Mouse (Mus musculus) E14TG2a.4 (cell line): ENCODE data around the gene Il2ra.
"Not testable (repeated sequence)": the region's sequence is repeated elsewhere in the genome, so short reads cannot be mapped to it uniquely, and the experiment has no call there.

Experiments used
- H3K27me3 ChIP-seq: 2 replicates; pipeline ENCODE4 v1.6.1; 2014; ENCODE audit warnings: low read length, control low read depth; ENCODE audit not compliant: insufficient read depth
- H3K36me3 ChIP-seq: 2 replicates; pipeline ENCODE4 v1.6.1; 2014; ENCODE audit warnings: low read length, control low read depth; ENCODE audit not compliant: insufficient read depth
- H3K4me1 ChIP-seq: replicated peaks from 2 replicates; pipeline ENCODE4 v1.6.1; 2014; ENCODE audit warnings: low read depth, low read length, control low read depth
- H3K4me3 ChIP-seq: replicated peaks from 2 replicates; pipeline ENCODE4 v1.5.1; 2014; ENCODE audit warnings: mild to moderate bottlenecking, low read length
- H3K9me3 ChIP-seq: 2 replicates; pipeline ENCODE4 v1.6.1; 2014; ENCODE audit warnings: low read length, control low read depth
- CTCF ChIP-seq: conservative IDR thresholded peaks from 2 replicates; pipeline ENCODE4 v1.5.1; 2014; ENCODE audit warnings: low read length
- NANOG ChIP-seq: IDR thresholded peaks from 2 replicates; pipeline ENCODE4 v1.6.1; 2014; ENCODE audit warnings: borderline replicate concordance, low read length, mixed read lengths
- POU5F1 ChIP-seq: IDR thresholded peaks from 2 replicates; pipeline ENCODE4 v1.6.1; 2014; ENCODE audit warnings: low read length, borderline replicate concordance

The Il2ra gene

GRCm38 (mm10) chr2:11705201-11706025 is 62.8 kb downstream of the Il2ra start, which contains the start of gene Il15ra:
Gene Il15ra, plus strand, starts transcription at chr2:11705290.
- H3K4me3 ChIP-seq: peak within 1 kb of the TSS; percentile 76
- TF ChIP-seq CTCF: no peak
- no peak for TF ChIP-seq POU5F1
- TF ChIP-seq NANOG: no peak
- H3K4me1 ChIP-seq: peaks cover 22% of the 10 kb centered on the region
- H3K36me3 ChIP-seq: no peaks in the 10 kb centered on the region
- no peaks in the 10 kb centered on the region for H3K9me3 ChIP-seq
- peaks cover 56% of the 10 kb centered on the region for H3K27me3 ChIP-seq

GRCm38 (mm10) chr2:11706030-11706745 is 63.6 kb downstream of the Il2ra start:
- no peak for TF ChIP-seq NANOG
- TF ChIP-seq CTCF: no peak
- no peak for TF ChIP-seq POU5F1
- Histone ChIP-seq H3K4me3 (peak overlapping the region; percentile 76), H3K9me3 (no peaks in the 10 kb centered on the region), H3K4me1 (peaks cover 22% of the 10 kb centered on the region), H3K36me3 (no peaks in the 10 kb centered on the region), H3K27me3 (peaks cover 56% of the 10 kb centered on the region)

GRCm38 (mm10) chr2:11706746-11707065 is 64.1 kb downstream of the Il2ra start:
- Histone ChIP-seq H3K27me3 (peaks cover 56% of the 10 kb centered on the region), H3K9me3 (no peaks in the 10 kb centered on the region), H3K4me1 (peaks cover 22% of the 10 kb centered on the region), H3K4me3 (no peak overlapping the region), H3K36me3 (no peaks in the 10 kb centered on the region)
- TF ChIP-seq POU5F1: no peak
- no peak for TF ChIP-seq NANOG
- TF ChIP-seq CTCF: no peak

- no peaks in the 10 kb centered on the region for H3K36me3 ChIP-seq
Observed at GRCm38 (mm10) chr2:11708538-11708937, 65.9 kb downstream of the Il2ra start.

GRCm38 (mm10) chr2:11710101-11710500 is 67.5 kb downstream of the Il2ra start:
- H3K9me3 ChIP-seq, H3K36me3 ChIP-seq, H3K4me3 ChIP-seq: not testable (repeated sequence)
- peak; percentile 25 for TF ChIP-seq CTCF
- Histone ChIP-seq H3K4me1 (peaks cover 19% of the 10 kb centered on the region), H3K27me3 (peaks cover 48% of the 10 kb centered on the region)

More at GRCm38 (mm10) chr2:11708538-11708937, 65.9 kb downstream of the Il2ra start:
- Histone ChIP-seq H3K9me3 (no peaks in the 10 kb centered on the region), H3K27me3 (peaks cover 56% of the 10 kb centered on the region), H3K4me3 (no peak overlapping the region), H3K4me1 (peaks cover 22% of the 10 kb centered on the region)
- TF ChIP-seq POU5F1 (no peak), NANOG (no peak), CTCF (no peak)

GRCm38 (mm10) chr2:11712483-11712990 is 69.9 kb downstream of the Il2ra start:
- Histone ChIP-seq H3K27me3 (peaks cover 28% of the 10 kb centered on the region), H3K9me3 (no peaks in the 10 kb centered on the region), H3K4me1 (0 out of 2 replicates have a peak, but pooled peaks cover 2% of the 10 kb centered on the region), H3K36me3 (no peaks in the 10 kb centered on the region), H3K4me3 (no peak overlapping the region)
- TF ChIP-seq NANOG (no peak), CTCF (no peak), POU5F1 (no peak)

- H3K4me1 ChIP-seq: 0 out of 2 replicates have a peak, but pooled peaks cover 2% of the 10 kb centered on the region
- peaks cover 23% of the 10 kb centered on the region for H3K27me3 ChIP-seq
- H3K9me3 ChIP-seq: no peaks in the 10 kb centered on the region
- no peaks in the 10 kb centered on the region for H3K36me3 ChIP-seq
- no peak for TF ChIP-seq POU5F1
- no peak for TF ChIP-seq NANOG
- no peak for TF ChIP-seq CTCF
- no peak overlapping the region for H3K4me3 ChIP-seq
Observed at GRCm38 (mm10) chr2:11713021-11713420, 70.4 kb downstream of the Il2ra start.

- Histone ChIP-seq H3K4me1 (0 out of 2 replicates have a peak, but pooled peaks cover 2% of the 10 kb centered on the region), H3K27me3 (peaks cover 11% of the 10 kb centered on the region; the same call in 1 of the 2 replicates), H3K4me3 (no peak overlapping the region), H3K9me3 (no peaks in the 10 kb centered on the region), H3K36me3 (no peaks in the 10 kb centered on the region)
- TF ChIP-seq CTCF: no peak
- TF ChIP-seq NANOG: no peak
- no peak for TF ChIP-seq POU5F1
Observed at GRCm38 (mm10) chr2:11714535-11714934, 71.9 kb downstream of the Il2ra start.

- H3K4me1 ChIP-seq: 0 out of 2 replicates have a peak, but pooled peaks cover 2% of the 10 kb centered on the region
- H3K9me3 ChIP-seq: no peaks in the 10 kb centered on the region
- no peak overlapping the region for H3K4me3 ChIP-seq
- TF ChIP-seq NANOG: no peak
- TF ChIP-seq POU5F1: no peak
- no peak for TF ChIP-seq CTCF
- H3K36me3 ChIP-seq: no peaks in the 10 kb centered on the region
- H3K27me3 ChIP-seq: 0 out of 2 replicates have a peak, but pooled peaks cover 12% of the 10 kb centered on the region
Observed at GRCm38 (mm10) chr2:11718573-11718972, 76.0 kb downstream of the Il2ra start.
